Mouse (Mus musculus) midbrain, embryonic 12.5 days (tissue): Measurements from ENCODE around the gene Six5. TPM values are rescaled to one million over a fixed set of nuclear protein-coding genes. Genes with fewer than 3 reads are reported as not detected.
A peak's percentile ranks its signal among the peaks of the same experiment; 100 is the strongest.

ENCODE experiments used
- ATAC-seq: fragments of 200-750 bp; cut with Nextera tagmentation; 2 replicates; pipeline ENCODE4 v1.8.0; 2017; ENCODE audit warnings: low read depth, moderate TSS enrichment, moderate library complexity; ENCODE audit not compliant: low FRiP score
- H3K27ac ChIP-seq: fragments of 300-500 bp; sonication (generic); replicated peaks from 2 replicates; pipeline ENCODE4 v1.5.1; 2016; ENCODE audit warnings: mild to moderate bottlenecking
- H3K27me3 ChIP-seq: fragments of 300-500 bp; sonication (generic); 2 replicates; pipeline ENCODE4 v1.6.1; 2016; ENCODE audit warnings: mild to moderate bottlenecking
- H3K36me3 ChIP-seq: fragments of 300-500 bp; sonication (generic); 2 replicates; pipeline ENCODE4 v1.6.1; 2016
- H3K4me1 ChIP-seq: fragments of 300-500 bp; sonication (generic); 2 replicates; pipeline ENCODE4 v1.6.1; 2016
- H3K4me2 ChIP-seq: fragments of 300-500 bp; sonication (generic); replicated peaks from 2 replicates; pipeline ENCODE4 v1.6.1; 2016; ENCODE audit warnings: mild to moderate bottlenecking, moderate library complexity
- H3K4me3 ChIP-seq: fragments of 300-500 bp; sonication (generic); 2 replicates; pipeline ENCODE4 v1.5.1; 2016; ENCODE audit warnings: mild to moderate bottlenecking
- H3K9ac ChIP-seq: fragments of 300-500 bp; sonication (generic); replicated peaks from 2 replicates; pipeline ENCODE4 v1.6.1; 2016; ENCODE audit warnings: mild to moderate bottlenecking, moderate library complexity
- H3K9me3 ChIP-seq: fragments of 300-500 bp; sonication (generic); 2 replicates; pipeline ENCODE4 v1.6.1; 2016; ENCODE audit warnings: mild to moderate bottlenecking
- WGBS: fragments of 180-500 bp; shearing (Covaris S2); methylation state at CpG from one replicate; pipeline ENCODE4 v1.1.7; 2016; 5-methylcytosine and 5-hydroxymethylcytosine counted together
- microRNA-seq: library from miRNA; unstranded; fragments of <30 nt; microRNA quantifications from one replicate; pipeline ENCODE4, GENCODE M21; 2017
- polyA plus RNA-seq: library from polyadenylated mRNA; unstranded; fragments of >200 nt; fragmentation: Nextera tagmentation; extraction: Ambion mirVana; gene quantifications from 2 replicates; pipeline ENCODE4 v1.2.1, GENCODE M21; 2016

Gene Six5
- polyA plus RNA-seq, 1 experiment from 2014 or later: 7.9 TPM

DNA sequence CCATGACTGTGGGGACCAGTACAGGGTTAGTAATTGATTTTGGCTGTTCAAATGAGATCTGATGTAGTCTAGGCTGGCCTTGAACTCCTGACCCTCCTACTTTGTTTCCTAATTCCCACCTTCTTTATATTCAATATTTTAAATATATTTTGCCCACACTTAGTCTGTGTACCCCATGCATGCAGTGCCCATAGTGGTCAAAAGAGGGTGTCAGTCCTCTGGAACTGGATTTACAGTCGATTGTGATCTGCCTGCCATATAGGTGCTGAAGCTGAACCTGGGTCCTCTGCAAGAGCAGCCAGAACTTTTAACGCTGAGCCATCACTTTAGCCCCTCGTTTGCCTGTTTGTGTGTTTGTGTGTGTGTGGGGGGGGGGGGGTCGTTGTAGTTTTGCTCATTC lies 36.3 kb downstream of the Six5 start:
- Histone ChIP-seq H3K36me3 (peaks cover 21% of the 10 kb centered on the region), H3K4me1 (peaks cover 14% of the 10 kb centered on the region), H3K27me3 (no peaks in the 10 kb centered on the region), H3K9ac (peak overlapping the region; percentile 68), H3K4me3 (peak overlapping the region; percentile 44), H3K4me2 (peak overlapping the region; percentile 57), H3K9me3 (no peaks in the 10 kb centered on the region), H3K27ac (peak overlapping the region; percentile 92)
- no peak for ATAC-seq
- 38% methylated on average over 4 of the region's 4 CpGs for WGBS

DNA sequence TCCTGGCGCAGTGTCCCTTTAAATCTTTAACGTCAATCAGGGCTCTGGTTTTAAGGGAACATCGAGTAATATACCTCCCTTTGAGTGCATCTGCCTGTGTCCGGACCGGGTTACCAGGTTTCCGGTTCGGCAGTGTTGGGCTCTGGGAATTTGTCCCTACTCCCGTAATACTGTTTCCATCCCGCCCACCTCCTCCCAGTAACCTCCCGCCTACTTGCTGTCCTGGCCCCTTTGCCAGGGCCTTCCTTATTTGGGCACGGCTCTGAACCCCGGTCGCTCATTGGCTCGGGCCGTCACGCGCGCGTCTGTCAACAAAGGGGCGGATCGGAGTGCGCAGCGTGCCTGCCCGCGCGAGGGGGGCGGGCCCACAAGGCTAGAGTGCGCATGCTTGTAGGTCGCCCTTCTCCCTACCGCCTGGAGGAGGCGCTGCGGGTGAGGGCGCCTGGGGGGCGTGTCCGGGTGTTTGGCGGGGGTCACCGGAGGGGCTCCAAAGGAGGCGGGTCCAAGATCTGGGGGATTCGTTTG lies 37.0 kb downstream of the Six5 start:
- under 1% methylated on average over 39 of the region's 39 CpGs for WGBS
- no peaks in the 10 kb centered on the region for H3K27me3 ChIP-seq
- H3K4me2 ChIP-seq: peak overlapping the region; percentile 57
- peak overlapping the region; percentile 68 for H3K9ac ChIP-seq
- H3K27ac ChIP-seq: peak overlapping the region; percentile 92
- H3K9me3 ChIP-seq: no peaks in the 10 kb centered on the region
- peak; percentile 99 for ATAC-seq
- H3K4me3 ChIP-seq: peak overlapping the region; percentile 44
- H3K36me3 ChIP-seq: peaks cover 23% of the 10 kb centered on the region
- H3K4me1 ChIP-seq: peaks cover 14% of the 10 kb centered on the region

DNA sequence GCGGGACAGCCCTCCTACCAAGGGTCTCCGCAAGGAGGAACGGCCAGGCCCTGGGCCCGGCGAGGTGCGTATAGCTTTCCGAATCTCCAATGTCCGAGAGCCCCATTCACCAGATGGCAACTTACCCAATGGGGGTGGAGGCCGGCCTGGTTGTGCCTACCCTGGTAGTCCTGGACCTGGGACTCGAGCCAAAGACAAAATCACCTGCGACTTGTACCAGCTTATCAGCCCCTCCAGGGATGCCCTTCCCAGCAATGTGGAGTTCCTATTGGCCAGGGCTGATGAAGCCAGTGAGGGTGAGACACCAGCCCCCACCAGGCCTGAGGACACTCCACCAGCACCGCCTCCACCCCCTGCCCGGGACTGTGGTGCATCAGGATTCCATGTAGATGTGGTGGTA lies 41.8 kb downstream of the Six5 start:
- peaks cover 4% of the 10 kb centered on the region; the same call in 1 of the 2 replicates for H3K4me1 ChIP-seq
- no peak for ATAC-seq
- H3K27ac ChIP-seq: no peak overlapping the region
- no peaks in the 10 kb centered on the region for H3K27me3 ChIP-seq
- no peaks in the 10 kb centered on the region for H3K9me3 ChIP-seq
- H3K9ac ChIP-seq: no peak overlapping the region
- H3K4me2 ChIP-seq: no peak overlapping the region
- peaks cover 52% of the 10 kb centered on the region for H3K36me3 ChIP-seq
- 96% methylated on average over 13 of the region's 13 CpGs for WGBS
- no peak overlapping the region for H3K4me3 ChIP-seq

DNA sequence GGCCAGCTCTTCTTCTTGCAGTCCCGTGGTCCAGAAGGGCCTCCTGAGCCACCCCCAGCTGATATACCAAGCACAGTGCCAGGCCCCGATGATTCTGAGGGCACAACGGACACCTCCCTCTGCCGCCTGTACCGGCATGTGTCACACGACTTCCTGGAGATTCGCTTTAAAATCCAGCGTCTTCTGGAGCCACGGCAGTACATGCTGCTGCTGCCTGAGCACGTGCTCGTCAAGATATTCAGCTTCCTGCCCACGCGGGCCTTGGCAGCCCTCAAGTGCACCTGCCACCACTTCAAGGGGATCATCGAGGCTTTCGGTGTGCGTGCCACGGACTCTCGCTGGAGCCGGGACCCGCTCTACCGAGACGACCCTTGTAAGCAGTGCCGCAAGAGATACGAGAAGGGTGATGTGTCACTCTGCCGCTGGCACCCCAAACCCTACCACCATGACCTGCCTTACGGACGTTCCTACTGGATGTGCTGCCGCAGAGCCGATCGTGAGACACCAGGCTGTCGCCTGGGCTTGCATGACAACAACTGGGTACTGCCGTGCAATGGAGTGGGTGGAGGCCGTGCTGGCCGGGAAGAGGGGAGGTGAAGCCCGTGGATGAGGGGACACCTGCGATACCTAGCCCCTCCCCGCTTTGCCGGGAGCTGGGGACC lies 42.4 kb downstream of the Six5 start:
- H3K4me3 ChIP-seq: no peak overlapping the region
- no peaks in the 10 kb centered on the region for H3K9me3 ChIP-seq
- H3K9ac ChIP-seq: no peak overlapping the region
- no peak overlapping the region for H3K27ac ChIP-seq
- H3K36me3 ChIP-seq: peaks cover 58% of the 10 kb centered on the region
- ATAC-seq: 0 out of 2 replicates have a peak, but pooled peaks have one; percentile 20
- H3K4me2 ChIP-seq: no peak overlapping the region
- 92% methylated on average over 38 of the region's 38 CpGs for WGBS
- no peaks in the 10 kb centered on the region for H3K27me3 ChIP-seq
- H3K4me1 ChIP-seq: peaks cover 3% of the 10 kb centered on the region; the same call in 1 of the 2 replicates

DNA sequence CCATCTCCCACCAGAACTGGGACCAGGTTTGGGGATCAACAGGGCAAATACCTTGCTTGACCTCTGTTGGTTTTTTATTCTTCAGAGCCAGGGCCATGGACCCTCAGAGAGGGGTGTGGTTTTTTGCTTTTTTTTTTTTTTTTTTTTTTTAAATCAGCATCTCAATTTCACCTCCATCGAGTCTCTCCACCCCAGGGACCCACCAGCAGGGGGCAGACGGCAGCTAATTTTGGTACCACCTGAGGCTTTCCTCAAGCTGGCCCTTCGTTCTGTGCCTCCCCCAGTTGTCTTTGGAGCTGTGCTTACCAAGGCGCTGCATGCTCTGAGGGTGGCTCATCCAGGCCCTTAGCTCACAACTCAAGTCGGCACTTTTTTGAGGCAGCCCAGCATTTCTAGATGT lies 43.0 kb downstream of the Six5 start:
- Histone ChIP-seq H3K4me3 (no peak overlapping the region), H3K4me2 (no peak overlapping the region), H3K9ac (no peak overlapping the region), H3K4me1 (no peaks in the 10 kb centered on the region), H3K27ac (no peak overlapping the region), H3K9me3 (no peaks in the 10 kb centered on the region), H3K27me3 (no peaks in the 10 kb centered on the region), H3K36me3 (peaks cover 59% of the 10 kb centered on the region)
- WGBS: 61% methylated on average over 5 of the region's 5 CpGs
- ATAC-seq: no peak

DNA sequence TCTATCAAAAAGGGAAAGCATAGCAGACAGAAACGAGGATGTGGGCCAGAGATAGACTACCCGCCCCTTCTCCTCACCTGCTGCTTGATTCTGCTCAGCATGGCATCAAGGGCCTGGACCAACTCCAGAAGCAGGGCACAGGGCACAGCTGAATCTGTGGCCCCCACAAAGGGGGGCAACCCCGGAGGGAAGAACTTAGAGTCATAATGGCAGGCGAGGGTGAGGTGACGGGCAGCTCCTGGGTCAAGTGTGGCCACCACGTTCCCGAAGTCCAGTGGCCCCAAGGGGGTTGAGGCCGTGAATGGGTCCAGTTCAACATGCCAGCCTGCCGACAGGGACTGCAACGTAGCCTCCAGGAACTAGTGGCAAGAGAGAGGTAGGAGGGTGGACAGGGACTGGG lies 52.4 kb downstream of the Six5 start:
- peak overlapping the region; percentile 20; the same call in 1 of the 2 replicates for H3K9ac ChIP-seq
- H3K4me3 ChIP-seq: no peak overlapping the region
- no peak overlapping the region for H3K27ac ChIP-seq
- peaks cover 28% of the 10 kb centered on the region for H3K4me1 ChIP-seq
- H3K9me3 ChIP-seq: no peaks in the 10 kb centered on the region
- H3K36me3 ChIP-seq: peaks cover 21% of the 10 kb centered on the region
- no peaks in the 10 kb centered on the region for H3K27me3 ChIP-seq
- no peak for ATAC-seq
- WGBS: 89% methylated on average over 10 of the region's 10 CpGs
- H3K4me2 ChIP-seq: no peak overlapping the region

DNA sequence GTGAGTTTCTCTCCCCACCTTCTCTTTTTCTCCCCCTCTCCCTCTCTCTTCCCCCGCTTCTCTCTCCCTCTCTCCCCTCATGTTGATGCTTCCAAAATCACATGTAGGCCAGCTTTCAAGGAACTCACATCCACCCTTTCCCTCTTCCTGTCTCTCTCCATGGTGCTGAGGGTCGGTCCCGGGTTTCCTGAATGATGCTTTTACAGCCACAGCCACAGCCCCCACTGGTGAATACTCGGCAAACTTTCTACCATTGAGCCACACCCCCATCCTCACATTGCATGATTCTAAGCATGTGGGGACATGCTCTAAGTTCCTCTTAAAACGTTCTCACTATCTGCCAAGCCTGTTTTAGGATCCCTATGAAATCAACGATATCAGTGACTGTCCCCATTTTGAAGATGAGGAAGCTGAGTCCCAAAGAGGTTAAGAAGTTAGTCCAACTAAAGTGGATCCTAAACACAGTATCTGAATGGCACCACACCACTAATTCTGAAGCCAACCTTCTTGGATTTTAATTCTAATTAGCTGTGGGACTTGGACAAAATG lies 53.2 kb downstream of the Six5 start:
- Histone ChIP-seq H3K9ac (no peak overlapping the region), H3K27me3 (no peaks in the 10 kb centered on the region), H3K4me1 (peaks cover 28% of the 10 kb centered on the region), H3K4me2 (peak overlapping the region; percentile 84; the same call in 1 of the 2 replicates), H3K4me3 (no peak overlapping the region), H3K27ac (no peak overlapping the region), H3K36me3 (peaks cover 28% of the 10 kb centered on the region), H3K9me3 (no peaks in the 10 kb centered on the region)
- 59% methylated on average over 6 of the region's 6 CpGs for WGBS
- no peak for ATAC-seq

Small RNA genes within 50 kb of the gene (microRNA-seq; reads per million reads assigned to microRNA genes)
- gene Mir3100: not detected

Other genes with a start within 250 kb of the Six5 start
- gene Pglyrp1, start 223.3 kb upstream of the Six5 start, polyA plus RNA-seq: 2.5 and 4.2 TPM in 2 replicates
- gene Ccdc61, start 184.2 kb upstream of the Six5 start, polyA plus RNA-seq: 34.7 and 38.7 TPM in 2 replicates
- 12.0 and 13.5 TPM in 2 replicates for gene Nova2, start 168.7 kb upstream of the Six5 start, polyA plus RNA-seq
- gene Nanos2, start 107.2 kb upstream of the Six5 start, polyA plus RNA-seq: 0.20 and 0.33 TPM in 2 replicates
- 5.3 and 6.1 TPM in 2 replicates for gene Mypop, start 103.3 kb upstream of the Six5 start, polyA plus RNA-seq
- gene Irf2bp1, start 90.5 kb upstream of the Six5 start, polyA plus RNA-seq: 41.6 and 43.1 TPM in 2 replicates
- gene Foxa3, start 71.1 kb upstream of the Six5 start, polyA plus RNA-seq: 0.09 and 0.10 TPM in 2 replicates
- 51.5 and 53.5 TPM in 2 replicates for gene Sympk, start 70.2 kb upstream of the Six5 start, polyA plus RNA-seq
- gene Rsph6a, start 39.9 kb upstream of the Six5 start, polyA plus RNA-seq: not detected in 2 replicates
- gene Dmwd, start 18.4 kb upstream of the Six5 start, polyA plus RNA-seq: 20.8 and 21.0 TPM in 2 replicates
- 11.2 and 11.7 TPM in 2 replicates for gene Dmpk, start 10.7 kb upstream of the Six5 start, polyA plus RNA-seq
- 1.1 and 1.3 TPM in 2 replicates for gene Gm4969, start 23.8 kb downstream of the Six5 start, polyA plus RNA-seq
- gene Fbxo46, start 25.3 kb downstream of the Six5 start, polyA plus RNA-seq: 20.6 and 21.9 TPM in 2 replicates
- gene Qpctl, start 54.7 kb downstream of the Six5 start, polyA plus RNA-seq: 21.0 and 22.0 TPM in 2 replicates
- 136 and 139 TPM in 2 replicates for gene Snrpd2, start 55.1 kb downstream of the Six5 start, polyA plus RNA-seq
- gene Gipr, start 71.5 kb downstream of the Six5 start, polyA plus RNA-seq: 2.1 and 3.4 TPM in 2 replicates
- 5.4 and 6.0 TPM in 2 replicates for gene Eml2, start 81.8 kb downstream of the Six5 start, polyA plus RNA-seq
- gene Gpr4, start 117.9 kb downstream of the Six5 start, polyA plus RNA-seq: 1.6 and 2.0 TPM in 2 replicates
- 41.8 and 43.7 TPM in 2 replicates for gene Opa3, start 133.7 kb downstream of the Six5 start, polyA plus RNA-seq
- 44.9 and 47.1 TPM in 2 replicates for gene Vasp, start 177.2 kb downstream of the Six5 start, polyA plus RNA-seq
- 0.20 and 0.32 TPM in 2 replicates for gene Ppm1n, start 185.5 kb downstream of the Six5 start, polyA plus RNA-seq
- gene Rtn2, start 188.0 kb downstream of the Six5 start, polyA plus RNA-seq: 74.6 and 79.7 TPM in 2 replicates
- 0.20 TPM in 1 of 2 replicates, not detected in the other for gene Fosb, start 215.5 kb downstream of the Six5 start, polyA plus RNA-seq